In genomic region chr10:5295291-5295891, GRCm38 (mm10) we compare ENCODE assay signal across 12 mouse cellular contexts.
DNase-seq lines count a peak whose midpoint lies in the region; ATAC-seq and TF ChIP-seq lines count a peak whose summit lies in the region.
"Had no signal": no experiment of that assay in that cellular context is flagged by ENCODE, and none has a peak within 500 bp of the region (broad histone marks: within the 10 kb centered on the region; RNA-seq: fewer than 3 reads in every experiment).

No protein-coding gene starts in this region.

- H3K27me3 ChIP-seq in heart, embryonic 15.5 days = no peaks in the 10 kb centered on the region
- no peaks in the 10 kb centered on the region for H3K27me3 ChIP-seq in heart, adult 2 months (ENCODE audit: control insufficient read depth, insufficient read depth, low read length)
- H3K27me3 ChIP-seq in liver, postnatal 0 days (ENCODE audit: insufficient read depth, low read length) = no peaks in the 10 kb centered on the region
- no peaks in the 10 kb centered on the region for H3K27me3 ChIP-seq in liver, embryonic 11.5 days (replicated peaks; ENCODE audit: control insufficient read depth, insufficient read depth, low read length)
- no peaks in the 10 kb centered on the region for H3K27me3 ChIP-seq in embryonic facial prominence, embryonic 14.5 days (replicated peaks; ENCODE audit: control insufficient read depth, insufficient read depth, low read length)
- H3K27me3 ChIP-seq: neural tube, embryonic 12.5 days had no signal

- TF ChIP-seq EP300 in heart, adult 2 months (IDR thresholded peaks at IDR 0.05; ENCODE audit: insufficient read depth, low read depth, low read length) = no peak
- no peak for TF ChIP-seq EP300 in liver, postnatal 0 days (IDR thresholded peaks at IDR 0.05; ENCODE audit: low read depth)

- no peaks in the 10 kb centered on the region for H3K9me3 ChIP-seq in heart, embryonic 15.5 days (replicated peaks)
- H3K9me3 ChIP-seq in liver, postnatal 0 days (ENCODE audit: low read length) = no peaks in the 10 kb centered on the region
- no peaks in the 10 kb centered on the region for H3K9me3 ChIP-seq in liver, embryonic 11.5 days (ENCODE audit: control insufficient read depth, low read length)
- H3K9me3 ChIP-seq in embryonic facial prominence, embryonic 14.5 days (ENCODE audit: control insufficient read depth, low read length) = peaks cover 7% of the 10 kb centered on the region; the same call in 1 of the 2 replicates
- H3K9me3 ChIP-seq: neural tube, embryonic 12.5 days had no signal

- intact Hi-C loops in heart, adult 2 months (cut with DNase I) = no loop called here

- no peak for TF ChIP-seq CTCF in heart, adult 2 months (IDR thresholded peaks at IDR 0.05)
- TF ChIP-seq CTCF in liver, postnatal 0 days (IDR thresholded peaks at IDR 0.05; ENCODE audit: low read depth) = no peak

- TF ChIP-seq POLR2A in heart, adult 2 months (IDR thresholded peaks at IDR 0.05; ENCODE audit: insufficient read depth, low read depth, low read length) = no peak

- H3K4me1 ChIP-seq in heart, embryonic 15.5 days (replicated peaks) = peaks cover 6% of the 10 kb centered on the region; the same call in 1 of the 2 replicates
- H3K4me1 ChIP-seq in heart, adult 2 months (ENCODE audit: control insufficient read depth, insufficient read depth, low read length) = peaks cover 1% of the 10 kb centered on the region; the same call in 1 of the 2 replicates
- H3K4me1 ChIP-seq in liver, postnatal 0 days (ENCODE audit: insufficient read depth) = peaks cover 3% of the 10 kb centered on the region; the same call in 1 of the 2 replicates
- H3K4me1 ChIP-seq in liver, embryonic 11.5 days (replicated peaks; ENCODE audit: control insufficient read depth, insufficient read depth, low read length) = no peaks in the 10 kb centered on the region; the same call in 1 of the 2 replicates
- H3K4me1 ChIP-seq in embryonic facial prominence, embryonic 14.5 days (ENCODE audit: control insufficient read depth, insufficient read depth, low read length) = no peaks in the 10 kb centered on the region
- H3K4me1 ChIP-seq: neural tube, embryonic 12.5 days had no signal

- H3K4me2 ChIP-seq in heart, embryonic 15.5 days = no peak overlapping the region
- H3K4me2 ChIP-seq in liver, postnatal 0 days (ENCODE audit: low read depth, low read length) = no peak overlapping the region
- no peak overlapping the region for H3K4me2 ChIP-seq in liver, embryonic 11.5 days
- 0 out of 2 replicates have a peak overlapping the region, but pooled peaks have one; percentile 10 for H3K4me2 ChIP-seq in embryonic facial prominence, embryonic 14.5 days (ENCODE audit: low read depth, low read length)
- H3K4me2 ChIP-seq: neural tube, embryonic 12.5 days had no signal

- no peaks in the 10 kb centered on the region for H3K36me3 ChIP-seq in heart, embryonic 15.5 days
- H3K36me3 ChIP-seq in heart, adult 2 months (ENCODE audit: control insufficient read depth, insufficient read depth, low read length) = no peaks in the 10 kb centered on the region
- peaks cover 3% of the 10 kb centered on the region; the same call in 1 of the 2 replicates for H3K36me3 ChIP-seq in liver, postnatal 0 days (replicated peaks; ENCODE audit: insufficient read depth, low read length)
- H3K36me3 ChIP-seq in liver, embryonic 11.5 days (ENCODE audit: control insufficient read depth, insufficient read depth, low read length) = no peaks in the 10 kb centered on the region
- H3K36me3 ChIP-seq in embryonic facial prominence, embryonic 14.5 days (ENCODE audit: control insufficient read depth, insufficient read depth, low read length) = no peaks in the 10 kb centered on the region
- H3K36me3 ChIP-seq: neural tube, embryonic 12.5 days had no signal

- ATAC-seq in heart, embryonic 15.5 days (replicated peaks; ENCODE audit: insufficient number of reproducible peaks, insufficient read depth, low FRiP score, low read depth) = peak; percentile 43; the same call in 1 of the 2 replicates
- no peak for ATAC-seq in liver, postnatal 0 days
- ATAC-seq in liver, embryonic 11.5 days (replicated peaks; ENCODE audit: low FRiP score) = no peak
- no peak for ATAC-seq in embryonic facial prominence, embryonic 14.5 days (ENCODE audit: low read depth)

- no peak overlapping the region for H3K4me3 ChIP-seq in heart, embryonic 15.5 days
- no peak overlapping the region for H3K4me3 ChIP-seq in heart, adult 2 months
- no peak overlapping the region for H3K4me3 ChIP-seq in liver, postnatal 0 days (ENCODE audit: low read depth, low read length)
- no peak overlapping the region for H3K4me3 ChIP-seq in liver, embryonic 11.5 days (ENCODE audit: low read depth, low read length)
- no peak overlapping the region for H3K4me3 ChIP-seq in embryonic facial prominence, embryonic 14.5 days (ENCODE audit: low read depth, low read length)
- H3K4me3 ChIP-seq: neural tube, embryonic 12.5 days had no signal

- H3K79me2 ChIP-seq in heart, adult 2 months (replicated peaks; ENCODE audit: control insufficient read depth, insufficient read depth, low read length) = no peaks in the 10 kb centered on the region

- WGBS in heart, embryonic 15.5 days = 37% methylated on average over 7 of the region's 7 CpGs
- WGBS in heart, adult 2 months = 24% methylated on average over 7 of the region's 7 CpGs
- WGBS in liver, postnatal 0 days (ENCODE audit: insufficient replicate concordance) = 36% methylated on average over 7 of the region's 7 CpGs
- WGBS in liver, embryonic 11.5 days = 48% methylated on average over 7 of the region's 7 CpGs
- WGBS in embryonic facial prominence, embryonic 14.5 days = 18% methylated on average over 7 of the region's 7 CpGs

- DNase-seq in heart, adult 2 months = no peak
- DNase-seq in liver, postnatal 0 days = peak; percentile 25
- DNase-seq in liver, embryonic 11.5 days (ENCODE audit: low spot score) = no peak
- DNase-seq in embryonic facial prominence, embryonic 14.5 days (ENCODE audit: low spot score) = peak; percentile 81
- peak; percentile 37 for DNase-seq in lung, postnatal 14 days
- DNase-seq in ovary, adult 18-20 months (ENCODE audit: low spot score) = no peak
- DNase-seq: cerebellum, adult 2 months; right cerebral cortex, postnatal 25 days; thymus, adult 2 months had no signal

- H3K9ac ChIP-seq in heart, embryonic 15.5 days = no peak overlapping the region
- no peak overlapping the region for H3K9ac ChIP-seq in heart, adult 2 months (ENCODE audit: low read depth, low read length)
- no peak overlapping the region for H3K9ac ChIP-seq in liver, postnatal 0 days (replicated peaks)
- H3K9ac ChIP-seq in liver, embryonic 11.5 days (ENCODE audit: low read depth, low read length) = no peak overlapping the region
- no peak overlapping the region for H3K9ac ChIP-seq in embryonic facial prominence, embryonic 14.5 days (ENCODE audit: low read depth, low read length)
- H3K9ac ChIP-seq: neural tube, embryonic 12.5 days had no signal

- no peak overlapping the region for H3K27ac ChIP-seq in heart, embryonic 15.5 days
- H3K27ac ChIP-seq in heart, adult 2 months = no peak overlapping the region
- no peak overlapping the region; the same call in 1 of the 2 replicates for H3K27ac ChIP-seq in liver, postnatal 0 days (ENCODE audit: low read depth)
- H3K27ac ChIP-seq in liver, embryonic 11.5 days (ENCODE audit: low read depth, low read length) = no peak overlapping the region
- H3K27ac ChIP-seq in embryonic facial prominence, embryonic 14.5 days (replicated peaks; ENCODE audit: low read depth, low read length) = no peak overlapping the region
- H3K27ac ChIP-seq: macrophage; neural tube, embryonic 12.5 days had no signal

Comparison
In these comparisons a context has a peak if more than half of its experiments do, and no peak if none do; other contexts are left out.
1. DNase-seq: peak in liver, postnatal 0 days (single experiment), embryonic facial prominence, embryonic 14.5 days (single experiment) and lung, postnatal 14 days (single experiment); none in heart, adult 2 months (0 of 2), liver, embryonic 11.5 days (single experiment) and ovary, adult 18-20 months (single experiment).